Mouse (Mus musculus): ENCODE measurements around the gene Dhcr7. TPM values are rescaled to one million over a fixed set of nuclear protein-coding genes. Genes with fewer than 3 reads are reported as not detected.

Dhcr7 gene
- 1 to 10 TPM; 5.6 to 7.3 TPM for total RNA-seq (2023)

GRCm38 (mm10) chr7:143822375-143823265, at the start of gene Dhcr7, which contains the start of gene Nadsyn1:
TSS of gene Dhcr7 (plus strand) at chr7:143823145.
TSS of gene Nadsyn1 (minus strand) at chr7:143822849.

GRCm38 (mm10) chr7:143783996-143784829, 38.7 kb upstream of the Dhcr7 start, which contains the start of gene Mrgpre:
TSS of gene Mrgpre (minus strand) at chr7:143784500.

GRCm38 (mm10) chr7:143866538-143866937, 43.6 kb downstream of the Dhcr7 start, which contains the start of gene Gm498:
TSS of gene Gm498 (plus strand) at chr7:143866838.

Other genes with a start within 250 kb of the Dhcr7 start
- 10 to 100 TPM; 31.4 to 38.1 TPM for gene Cars, start 223.1 kb upstream of the Dhcr7 start, total RNA-seq (2023)
- 1 to 10 TPM; 8.0 to 8.6 TPM for gene Tnfrsf26, start 194.4 kb upstream of the Dhcr7 start, total RNA-seq (2023)
- 1 to 10 TPM in 1 of 2 experiments, under 1 TPM in 1; 0.90 to 2.1 TPM for gene Tnfrsf22, start 173.5 kb upstream of the Dhcr7 start, total RNA-seq (2023)
- 1 to 10 TPM; 7.1 to 9.6 TPM for gene Tnfrsf23, start 137.3 kb upstream of the Dhcr7 start, total RNA-seq (2023)
- gene Osbpl5, start 66.2 kb upstream of the Dhcr7 start, total RNA-seq (2023) = 1 to 10 TPM in 1 of 2 experiments, under 1 TPM in 1; 0.82 to 3.1 TPM
- not detected for gene Mrgprg, start 56.2 kb upstream of the Dhcr7 start, total RNA-seq (2023)
- gene Mrgpre, start 38.6 kb upstream of the Dhcr7 start, total RNA-seq (2023) = under 1 TPM; 0.09 to 0.13 TPM
- 1 to 10 TPM; 5.1 to 8.9 TPM for gene Nadsyn1, start 296 bp upstream of the Dhcr7 start, total RNA-seq (2023)
- not detected for gene Gm498, start 43.7 kb downstream of the Dhcr7 start, total RNA-seq (2023)
- gene Shank2, start 178.8 kb downstream of the Dhcr7 start, total RNA-seq (2023) = under 1 TPM; 0.31 TPM

All from neutrophil, adult 59 days (primary cell).